Comparison of ENCODE assay signal across 23 mouse cellular contexts in the genomic region with DNA sequence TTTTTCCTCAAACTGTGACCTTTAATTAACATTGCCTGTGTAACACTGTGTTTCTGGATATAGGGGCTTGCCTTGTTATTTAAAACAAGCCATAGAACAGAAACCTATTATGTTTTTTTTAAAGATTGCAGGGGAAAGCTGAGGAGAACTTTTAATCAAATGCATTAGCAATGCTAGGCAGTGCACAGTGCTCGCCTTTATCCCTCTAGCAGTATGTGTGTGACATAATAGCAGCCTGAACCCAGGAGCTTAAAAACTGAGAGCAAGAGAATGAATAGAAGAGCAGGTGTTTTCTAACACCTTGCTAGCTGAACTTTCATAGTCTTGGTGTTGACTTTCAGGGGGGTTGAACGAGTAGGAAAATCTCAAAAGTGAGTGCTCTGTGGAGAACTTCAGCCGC.
A peak's percentile ranks its signal among the peaks of the same experiment; 100 is the strongest.
DNase-seq lines count a peak whose midpoint lies in the region; ATAC-seq and TF ChIP-seq lines count a peak whose summit lies in the region.
"Had no signal": no experiment of that assay in that cellular context is flagged by ENCODE, and none has a peak within 500 bp of the region (broad histone marks: within the 10 kb centered on the region; RNA-seq: fewer than 3 reads in every experiment).

No protein-coding gene starts in this region.

- DNase-seq in embryonic facial prominence, embryonic 10.5 days (ENCODE audit: low spot score): no peak
- DNase-seq in kidney, postnatal 0 days (ENCODE audit: low spot score): peak; percentile 33
- peak; percentile 8 for DNase-seq in forebrain, embryonic 14.5 days (ENCODE audit: low spot score)
- DNase-seq in lung, postnatal 14 days: no peak
- no peak for DNase-seq in embryo, embryonic 10.5 days (ENCODE audit: low spot score)
- DNase-seq: adrenal gland, adult 8-10 months; B cell, adult 2 months; cerebellum, adult 11-12 months; cerebellum, adult 9-10 months; cerebellum, postnatal 25 days; gastrocnemius, postnatal 36 days; heart, adult 11 months; heart, postnatal 10 days; heart, postnatal 4 days had no signal

- no peak overlapping the region for H3K9ac ChIP-seq in embryonic facial prominence, embryonic 12.5 days
- no peak overlapping the region for H3K9ac ChIP-seq in kidney, postnatal 0 days (ENCODE audit: low read depth, low read length)
- H3K9ac ChIP-seq in kidney, embryonic 14.5 days (ENCODE audit: low read depth, low read length): no peak overlapping the region
- H3K9ac ChIP-seq in forebrain, embryonic 14.5 days (ENCODE audit: low read length): no peak overlapping the region
- H3K9ac ChIP-seq: hindbrain, embryonic 12.5 days had no signal

- H3K36me3 ChIP-seq in embryonic facial prominence, embryonic 12.5 days: no peaks in the 10 kb centered on the region
- H3K36me3 ChIP-seq in embryonic facial prominence, embryonic 10.5 days (replicated peaks): no peaks in the 10 kb centered on the region
- H3K36me3 ChIP-seq in kidney, postnatal 0 days (ENCODE audit: insufficient read depth, low read length): no peaks in the 10 kb centered on the region
- no peaks in the 10 kb centered on the region for H3K36me3 ChIP-seq in kidney, embryonic 14.5 days (ENCODE audit: control insufficient read depth, insufficient read depth, low read length)
- no peaks in the 10 kb centered on the region for H3K36me3 ChIP-seq in forebrain, embryonic 14.5 days (ENCODE audit: control insufficient read depth, insufficient read depth, low read length)
- H3K36me3 ChIP-seq: G1E; heart, embryonic 10.5 days; hindbrain, embryonic 12.5 days had no signal

- H3K4me1 ChIP-seq in embryonic facial prominence, embryonic 12.5 days: no peaks in the 10 kb centered on the region
- H3K4me1 ChIP-seq in embryonic facial prominence, embryonic 10.5 days: 0 out of 2 replicates have a peak, but pooled peaks cover 7% of the 10 kb centered on the region
- H3K4me1 ChIP-seq in kidney, postnatal 0 days (replicated peaks; ENCODE audit: insufficient read depth, low read length): no peaks in the 10 kb centered on the region
- H3K4me1 ChIP-seq in kidney, embryonic 14.5 days (ENCODE audit: control insufficient read depth, insufficient read depth, low read length): peaks cover 4% of the 10 kb centered on the region; the same call in 1 of the 2 replicates
- no peaks in the 10 kb centered on the region; the same call in 1 of the 2 replicates for H3K4me1 ChIP-seq in forebrain, embryonic 14.5 days (ENCODE audit: control insufficient read depth, insufficient read depth, low read length)
- H3K4me1 ChIP-seq: heart, embryonic 10.5 days; hindbrain, embryonic 12.5 days had no signal

- no peak overlapping the region for H3K4me3 ChIP-seq in embryonic facial prominence, embryonic 12.5 days
- no peak overlapping the region for H3K4me3 ChIP-seq in embryonic facial prominence, embryonic 10.5 days
- H3K4me3 ChIP-seq in kidney, postnatal 0 days (replicated peaks; ENCODE audit: low read depth, low read length): no peak overlapping the region
- no peak overlapping the region for H3K4me3 ChIP-seq in kidney, embryonic 14.5 days (ENCODE audit: low read length)
- no peak overlapping the region for H3K4me3 ChIP-seq in forebrain, embryonic 14.5 days (ENCODE audit: low read depth, low read length)
- H3K4me3 ChIP-seq: heart, embryonic 10.5 days; hindbrain, embryonic 12.5 days had no signal

- 0 out of 2 replicates have a peak, but pooled peaks have one; percentile 41 for ATAC-seq in embryonic facial prominence, embryonic 12.5 days (ENCODE audit: insufficient number of reproducible peaks, insufficient read depth, low FRiP score, low TSS enrichment)
- ATAC-seq in kidney, postnatal 0 days (replicated peaks; ENCODE audit: low FRiP score, low read depth): no peak
- ATAC-seq in kidney, embryonic 14.5 days (ENCODE audit: low FRiP score, low TSS enrichment): no peak
- ATAC-seq in forebrain, embryonic 14.5 days: peak; percentile 37; the same call in 1 of the 2 replicates
- ATAC-seq: CD4-positive, CD25-positive, alpha-beta regulatory T cell, adult 4 months; hindbrain, embryonic 16.5 days; inflammation-experienced regulatory T-cells, adult 6 months; intestine, postnatal 0 days had no signal

- no peaks in the 10 kb centered on the region for H3K27me3 ChIP-seq in embryonic facial prominence, embryonic 12.5 days
- no peaks in the 10 kb centered on the region for H3K27me3 ChIP-seq in embryonic facial prominence, embryonic 10.5 days (replicated peaks; ENCODE audit: low read depth, poor library complexity, severe bottlenecking)
- no peaks in the 10 kb centered on the region for H3K27me3 ChIP-seq in kidney, postnatal 0 days (ENCODE audit: insufficient read depth, low read length)
- H3K27me3 ChIP-seq in kidney, embryonic 14.5 days (ENCODE audit: control insufficient read depth, insufficient read depth, low read length): no peaks in the 10 kb centered on the region
- no peaks in the 10 kb centered on the region for H3K27me3 ChIP-seq in forebrain, embryonic 14.5 days (replicated peaks; ENCODE audit: control insufficient read depth, insufficient read depth, low read length)
- H3K27me3 ChIP-seq: hindbrain, embryonic 12.5 days had no signal

- no peak for TF ChIP-seq CTCF in kidney, postnatal 0 days (IDR thresholded peaks at IDR 0.05; ENCODE audit: low read depth)

- no peak overlapping the region for H3K4me2 ChIP-seq in embryonic facial prominence, embryonic 12.5 days (replicated peaks)
- no peak overlapping the region for H3K4me2 ChIP-seq in kidney, postnatal 0 days (ENCODE audit: low read length)
- no peak overlapping the region for H3K4me2 ChIP-seq in kidney, embryonic 14.5 days (replicated peaks; ENCODE audit: low read depth, low read length)
- H3K4me2 ChIP-seq in forebrain, embryonic 14.5 days (ENCODE audit: low read length): no peak overlapping the region
- H3K4me2 ChIP-seq: hindbrain, embryonic 12.5 days had no signal

- WGBS in embryonic facial prominence, embryonic 12.5 days: 48% methylated on average over 3 of the region's 3 CpGs
- 39% methylated on average over 3 of the region's 3 CpGs for WGBS in embryonic facial prominence, embryonic 10.5 days
- 28% methylated on average over 3 of the region's 3 CpGs for WGBS in kidney, postnatal 0 days
- WGBS in kidney, embryonic 14.5 days: 28% methylated on average over 3 of the region's 3 CpGs
- WGBS in forebrain, embryonic 14.5 days: 12% methylated on average over 3 of the region's 3 CpGs

- H3K9me3 ChIP-seq in embryonic facial prominence, embryonic 12.5 days: no peaks in the 10 kb centered on the region
- no peaks in the 10 kb centered on the region for H3K9me3 ChIP-seq in embryonic facial prominence, embryonic 10.5 days
- H3K9me3 ChIP-seq in kidney, postnatal 0 days (replicated peaks; ENCODE audit: low read length): no peaks in the 10 kb centered on the region
- H3K9me3 ChIP-seq in kidney, embryonic 14.5 days (ENCODE audit: control insufficient read depth, low read length): no peaks in the 10 kb centered on the region
- H3K9me3 ChIP-seq in forebrain, embryonic 14.5 days (replicated peaks; ENCODE audit: control insufficient read depth, low read length): no peaks in the 10 kb centered on the region
- H3K9me3 ChIP-seq: heart, embryonic 10.5 days; hindbrain, embryonic 12.5 days had no signal

- H3K27ac ChIP-seq in embryonic facial prominence, embryonic 12.5 days: no peak overlapping the region
- no peak overlapping the region for H3K27ac ChIP-seq in embryonic facial prominence, embryonic 10.5 days (replicated peaks)
- no peak overlapping the region for H3K27ac ChIP-seq in kidney, postnatal 0 days
- H3K27ac ChIP-seq in kidney, embryonic 14.5 days (ENCODE audit: low read depth, low read length): no peak overlapping the region
- no peak overlapping the region for H3K27ac ChIP-seq in forebrain, embryonic 14.5 days (ENCODE audit: low read depth, low read length)
- H3K27ac ChIP-seq: heart, embryonic 10.5 days; hindbrain, embryonic 12.5 days had no signal

Comparison
In these comparisons a context has a peak if more than half of its experiments do, and no peak if none do; other contexts are left out.
1. ATAC-seq: peak in embryonic facial prominence, embryonic 12.5 days (single experiment) and forebrain, embryonic 14.5 days (single experiment); none in kidney, postnatal 0 days (single experiment) and kidney, embryonic 14.5 days (single experiment).
2. DNase-seq: peak in kidney, postnatal 0 days (single experiment) and forebrain, embryonic 14.5 days (single experiment); none in embryonic facial prominence, embryonic 10.5 days (single experiment), lung, postnatal 14 days (single experiment) and embryo, embryonic 10.5 days (single experiment).